Mouse (Mus musculus): ENCODE results near the gene Rbm4.

- TF ChIP-seq POLR2A (IDR thresholded peaks at IDR 0.05; ENCODE audit: low read depth, low read length) (no peak), IRF4 (IDR thresholded peaks at IDR 0.05; ENCODE audit: low read depth, low read length) (no peak), MAFK (IDR thresholded peaks at IDR 0.05; ENCODE audit: insufficient replicate concordance, low read length) (no peak), RAD21 (IDR thresholded peaks at IDR 0.05; ENCODE audit: low read depth, low read length) (no peak), CTCF (conservative IDR thresholded peaks at IDR 0.05 in 1 of 2, IDR thresholded peaks at IDR 0.05 in 1 of 2; ENCODE audit: low read depth in 2 of 2, low read length in 2 of 2) (no peak), JUND (conservative IDR thresholded peaks at IDR 0.05; ENCODE audit: low read depth, low read length) (no peak), CHD1 (IDR thresholded peaks at IDR 0.05; ENCODE audit: low read depth, low read length) (no peak), SMC3 (IDR thresholded peaks at IDR 0.05; ENCODE audit: low read depth, low read length) (no peak), ZC3H11A (IDR thresholded peaks at IDR 0.05; ENCODE audit: low read depth, low read length) (no peak), NELFE (IDR thresholded peaks at IDR 0.05; ENCODE audit: low read depth, low read length) (no peak), ETS1 (conservative IDR thresholded peaks at IDR 0.05; ENCODE audit: low read depth, low read length) (no peak), HCFC1 (IDR thresholded peaks at IDR 0.05; ENCODE audit: low read depth, low read length) (no peak)
These were observed 10.8 kb downstream of the Rbm4 start for GRCm38 (mm10) chr19:4782891-4783290.

Data from CH12.LX (cell line).